Mouse (Mus musculus): Measurements from ENCODE around the gene Gpr161.
"Not testable (repeated sequence)": the region's sequence is repeated elsewhere in the genome, so short reads cannot be mapped to it uniquely, and the experiment has no call there.

Gpr161 gene

DNA sequence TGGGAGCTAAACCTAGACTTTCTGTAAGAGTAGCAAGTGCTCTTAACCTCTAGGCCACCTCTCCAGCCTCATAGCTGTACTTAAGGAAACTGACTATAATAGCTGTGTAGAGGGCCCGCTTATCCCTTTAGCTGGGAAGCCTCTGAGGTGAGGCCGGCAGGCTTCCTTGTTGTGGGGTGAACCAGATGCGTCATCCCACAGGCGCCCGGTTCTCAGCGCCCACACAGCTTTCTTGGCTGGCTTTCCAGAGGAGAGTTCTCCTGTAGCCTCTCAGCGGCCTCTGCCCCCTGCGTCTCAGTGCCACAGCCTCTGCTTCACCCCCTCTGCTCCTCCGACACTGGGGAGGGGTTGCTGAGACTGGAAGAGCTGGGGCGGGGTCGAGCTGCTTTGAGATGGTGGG lies 20.8 kb downstream of the Gpr161 start:
- no peak for DNase-seq (ENCODE audit: low spot score in 2 of 2)

- DNase-seq (ENCODE audit: low spot score in 2 of 2), result peak; percentile 46 to 62
These were observed 24.7 kb downstream of the Gpr161 start for GRCm38 (mm10) chr1:165320141-165320934.

DNA sequence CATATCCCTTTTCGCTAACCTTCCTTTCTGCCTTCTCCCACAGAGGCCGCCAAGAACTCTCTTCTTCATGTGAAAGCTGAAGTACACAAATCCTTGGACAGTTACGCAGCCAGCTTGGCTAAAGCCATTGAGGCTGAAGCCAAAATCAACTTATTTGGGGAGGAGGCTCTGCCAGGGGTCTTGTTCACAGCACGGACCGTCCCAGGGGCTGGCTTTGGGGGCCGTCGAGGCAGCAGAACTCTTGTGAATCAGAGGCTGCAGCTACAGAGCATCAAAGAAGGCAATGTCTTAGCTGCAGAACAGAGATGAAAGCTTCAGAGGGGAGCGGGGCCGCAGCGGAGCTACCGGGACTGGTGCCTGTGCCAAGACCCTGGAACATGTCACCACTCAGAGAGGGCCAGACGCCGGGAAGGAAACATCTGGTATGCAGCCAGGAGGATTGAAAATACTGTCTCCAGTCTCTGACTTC lies 25.8 kb downstream of the Gpr161 start:
- DNase-seq (ENCODE audit: low spot score in 2 of 2), result no peak

DNA sequence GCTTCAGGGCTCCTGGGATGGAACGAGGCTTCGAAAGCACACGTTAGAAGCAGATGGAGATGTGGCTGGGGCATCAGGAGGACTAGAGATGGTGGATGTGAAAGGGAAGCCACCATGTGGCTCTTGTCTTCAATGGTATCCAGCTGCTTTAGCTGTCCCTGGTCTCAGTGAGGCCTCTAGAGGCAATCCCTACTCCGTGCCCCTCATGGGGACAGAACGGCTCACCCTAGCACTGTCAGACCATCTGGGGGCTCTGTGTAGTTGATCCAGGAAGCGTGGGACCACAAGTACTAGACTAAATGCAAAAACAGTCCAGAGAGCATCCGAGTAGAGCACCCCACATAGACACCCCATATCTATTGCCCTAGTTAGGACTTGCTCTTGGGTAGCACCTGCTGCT lies 26.3 kb downstream of the Gpr161 start:
- no peak for DNase-seq (ENCODE audit: low spot score in 2 of 2)

- no peak for DNase-seq (ENCODE audit: low spot score in 2 of 2)
These were observed 27.3 kb downstream of the Gpr161 start for GRCm38 (mm10) chr1:165322934-165323333.

GRCm38 (mm10) chr1:165327370-165327769 lies 31.8 kb downstream of the Gpr161 start:
- DNase-seq (ENCODE audit: low spot score in 2 of 2), result no peak

GRCm38 (mm10) chr1:165327831-165328230 lies 32.2 kb downstream of the Gpr161 start:
- no peak for DNase-seq (ENCODE audit: low spot score in 2 of 2)

DNA sequence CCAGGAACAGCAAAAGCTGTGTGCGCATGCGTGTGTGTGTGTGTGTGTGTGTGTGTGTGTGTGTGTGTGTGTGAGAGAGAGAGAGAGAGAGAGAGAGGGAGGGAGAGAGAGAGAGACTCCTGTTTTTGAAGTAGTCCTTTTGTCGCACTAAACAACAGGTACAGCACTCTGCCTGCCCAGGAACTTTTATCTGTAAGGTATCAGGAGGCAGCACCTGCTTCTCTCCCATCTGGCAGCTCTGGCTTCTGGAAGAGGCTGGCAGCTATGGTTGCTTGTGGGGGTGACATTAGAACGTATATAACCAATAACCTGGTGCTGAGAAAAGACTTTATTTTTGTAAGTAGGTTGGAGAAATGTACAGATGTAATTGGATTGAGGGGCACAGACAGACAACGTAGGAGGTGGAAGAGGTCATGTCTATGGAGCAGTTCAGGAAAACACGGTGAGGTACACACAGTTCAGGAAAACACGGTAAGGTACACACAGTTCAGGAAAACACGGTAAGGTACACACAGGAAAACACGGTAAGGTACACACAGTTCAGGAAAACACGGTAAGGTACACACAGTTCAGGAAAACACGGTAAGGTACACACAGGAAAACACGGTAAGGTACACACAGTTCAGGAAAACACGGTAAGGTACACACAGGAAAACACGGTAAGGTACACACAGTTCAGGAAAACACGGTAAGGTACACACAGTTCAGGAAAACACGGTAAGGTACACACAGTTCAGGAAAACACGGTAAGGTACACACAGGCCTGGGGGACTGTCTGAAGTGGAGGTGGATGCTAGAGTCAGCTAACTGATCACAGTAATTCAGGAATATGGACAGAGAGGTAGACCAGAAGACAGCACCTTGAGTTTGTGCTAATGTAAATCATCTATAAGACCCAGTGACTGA lies 33.0 kb downstream of the Gpr161 start:
- DNase-seq (ENCODE audit: low spot score in 2 of 2), result not testable (repeated sequence)

DNA sequence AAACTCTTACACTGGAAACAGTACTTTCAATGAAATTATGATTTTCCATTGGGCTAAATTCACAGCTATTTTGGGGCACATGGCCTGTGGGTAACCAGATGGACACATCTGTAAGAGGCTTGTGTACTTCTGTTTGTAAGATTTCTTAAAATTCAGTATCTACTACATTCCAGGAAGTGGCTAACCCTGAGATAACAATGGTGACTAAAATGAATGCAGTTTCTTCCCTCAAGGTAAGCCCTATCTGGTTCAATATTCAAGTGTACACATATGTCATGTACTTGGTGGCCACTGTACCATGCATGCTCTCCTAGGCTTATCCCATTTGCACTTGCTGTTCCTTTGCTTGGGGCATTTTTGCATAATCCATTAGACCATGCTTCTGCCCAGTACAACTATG lies 35.3 kb downstream of the Gpr161 start:
- DNase-seq (ENCODE audit: low spot score in 2 of 2), result no peak

DNA sequence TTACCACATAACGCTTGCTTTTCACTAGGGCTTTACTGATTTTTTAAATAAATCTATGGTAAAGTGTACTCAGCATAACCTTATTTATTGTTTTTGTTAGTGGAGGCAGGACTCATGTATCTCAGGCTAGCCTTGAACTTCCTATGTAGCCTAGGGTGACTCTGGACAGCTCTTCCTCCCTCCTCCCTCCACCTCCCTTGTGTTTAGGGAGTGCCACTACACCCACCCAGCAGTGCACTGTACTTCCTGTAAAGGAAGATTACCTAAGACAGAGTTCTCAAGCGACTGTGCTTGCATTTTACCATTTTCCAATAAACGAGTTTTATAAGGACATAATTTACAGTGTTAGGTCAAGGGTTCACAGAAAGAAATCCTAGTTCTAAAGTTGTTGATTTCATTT lies 37.2 kb downstream of the Gpr161 start:
- DNase-seq (ENCODE audit: low spot score in 2 of 2), result no peak

GRCm38 (mm10) chr1:165342126-165342525 lies 46.5 kb downstream of the Gpr161 start:
- no peak for DNase-seq (ENCODE audit: low spot score in 2 of 2)

GRCm38 (mm10) chr1:165344453-165344852 lies 48.9 kb downstream of the Gpr161 start:
- DNase-seq (ENCODE audit: low spot score in 2 of 2), result no peak

GRCm38 (mm10) chr1:165348627-165349026 lies 53.0 kb downstream of the Gpr161 start:
- DNase-seq (ENCODE audit: low spot score in 2 of 2), result no peak

DNA sequence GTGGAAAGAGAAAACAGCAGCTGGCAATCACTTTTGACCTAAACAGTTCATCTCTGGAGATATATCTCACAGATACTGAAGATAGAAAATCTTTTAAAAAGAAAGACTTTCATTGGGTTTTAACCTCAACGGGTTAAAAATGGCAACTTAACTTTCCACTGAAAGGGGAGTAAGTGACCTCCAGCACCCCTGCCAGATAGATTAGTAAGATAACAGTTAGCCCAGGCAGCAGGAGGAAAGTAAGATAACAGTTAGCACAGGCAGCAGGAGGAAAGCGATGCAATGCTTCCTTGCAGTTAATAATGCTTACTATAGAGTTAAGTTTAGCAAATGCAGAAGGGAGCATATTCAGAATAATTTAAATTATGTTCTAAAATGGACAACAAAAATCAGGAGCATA lies 60.8 kb downstream of the Gpr161 start:
- no peak for DNase-seq (ENCODE audit: low spot score in 2 of 2)

GRCm38 (mm10) chr1:165363271-165363670 lies 67.7 kb downstream of the Gpr161 start:
- DNase-seq (ENCODE audit: low spot score in 2 of 2), result no peak

DNA sequence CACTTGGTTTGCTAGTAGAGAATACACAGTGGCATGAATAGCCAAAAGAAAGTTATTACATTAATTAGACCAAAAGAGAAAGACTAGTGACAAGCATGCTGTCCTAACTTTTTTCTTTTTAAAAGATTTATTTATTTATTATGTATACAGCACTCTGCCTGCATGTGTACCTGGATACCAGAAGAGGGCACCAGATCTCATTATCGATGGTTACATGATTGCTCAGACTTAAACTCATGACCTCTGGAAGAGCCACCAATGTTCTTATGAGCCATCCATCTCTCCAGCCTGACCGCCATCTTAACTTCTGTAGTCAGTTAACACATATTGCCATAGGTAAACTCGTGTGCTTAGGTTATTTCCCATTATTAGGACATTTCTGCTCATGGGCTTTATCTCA lies 69.5 kb downstream of the Gpr161 start:
- DNase-seq (ENCODE audit: low spot score in 2 of 2), result no peak

- DNase-seq (ENCODE audit: low spot score in 2 of 2), result no peak
These were observed 75.4 kb downstream of the Gpr161 start for GRCm38 (mm10) chr1:165370990-165371389.

- no peak for DNase-seq (ENCODE audit: low spot score in 2 of 2)
These were observed 78.2 kb downstream of the Gpr161 start for GRCm38 (mm10) chr1:165373839-165374238.

Data from spleen, postnatal 14 days (tissue).